Mouse (Mus musculus) inflammation-experienced regulatory T-cells, adult 6 months (primary cell): ENCODE measurements around the gene Gltp. TPM values are rescaled to one million over a fixed set of nuclear protein-coding genes. Genes with fewer than 3 reads are reported as not detected.

Source experiments
- ATAC-seq: one replicate; pipeline ENCODE4 v1.8.0; 2017
- polyA plus RNA-seq, 3 experiments: library from polyadenylated mRNA; unstranded; fragments of 100-300 nt; shearing (Covaris generic); gene quantifications; one replicate each; pipeline ENCODE4 v1.2.1; 2017

Gltp gene
- polyA plus RNA-seq, 3 experiments from 2014 or later = 220 to 248 (median 235) TPM

- no peak for ATAC-seq
Measured at GRCm38 (mm10) chr5:114658255-114658654, 32.5 kb downstream of the Gltp start, which contains the start of gene Trpv4. Trpv4 (minus strand) TSS chr5:114658421.

DNA sequence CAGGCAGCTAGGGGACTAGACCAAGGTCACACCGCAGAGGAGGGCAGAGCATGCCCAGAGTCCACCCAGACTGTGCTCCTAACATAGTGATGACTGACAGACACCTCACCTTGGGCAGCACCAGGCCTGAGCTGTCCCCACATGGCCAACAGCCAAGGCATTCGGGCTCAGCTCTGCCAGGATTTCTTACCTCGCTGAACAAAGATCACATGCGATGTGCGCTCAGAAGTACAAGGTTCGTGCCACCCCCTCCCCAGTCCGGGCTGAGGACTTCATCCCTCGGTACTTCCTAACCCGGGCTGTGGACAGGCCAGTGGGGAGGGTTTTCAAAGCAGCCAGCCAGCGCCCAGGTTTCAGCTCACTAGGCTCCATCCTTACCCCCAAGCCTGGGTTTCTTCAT is 33.4 kb downstream of the Gltp start:
- ATAC-seq = no peak

DNA sequence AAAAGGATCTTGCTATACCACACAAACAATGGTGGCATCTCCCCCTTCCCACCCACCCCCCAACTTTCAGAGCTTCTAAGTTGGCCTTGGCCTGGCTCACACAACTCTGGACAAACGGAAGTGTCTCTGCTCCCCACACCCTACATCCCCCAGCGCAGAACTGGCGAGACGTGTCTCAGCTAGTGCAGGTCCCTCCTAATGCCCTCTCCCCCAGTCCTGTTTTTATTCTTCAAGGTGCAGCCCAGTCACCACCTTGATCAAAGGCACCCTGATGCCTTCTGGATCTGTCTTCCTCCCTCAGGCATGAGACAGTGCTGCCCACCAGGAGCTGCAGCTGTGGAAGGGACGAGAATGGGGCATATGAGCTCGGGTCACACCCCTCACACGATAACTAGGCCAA is 34.5 kb downstream of the Gltp start:
- no peak for ATAC-seq

- no peak for ATAC-seq
Measured at GRCm38 (mm10) chr5:114655721-114656120, 35.1 kb downstream of the Gltp start.

DNA sequence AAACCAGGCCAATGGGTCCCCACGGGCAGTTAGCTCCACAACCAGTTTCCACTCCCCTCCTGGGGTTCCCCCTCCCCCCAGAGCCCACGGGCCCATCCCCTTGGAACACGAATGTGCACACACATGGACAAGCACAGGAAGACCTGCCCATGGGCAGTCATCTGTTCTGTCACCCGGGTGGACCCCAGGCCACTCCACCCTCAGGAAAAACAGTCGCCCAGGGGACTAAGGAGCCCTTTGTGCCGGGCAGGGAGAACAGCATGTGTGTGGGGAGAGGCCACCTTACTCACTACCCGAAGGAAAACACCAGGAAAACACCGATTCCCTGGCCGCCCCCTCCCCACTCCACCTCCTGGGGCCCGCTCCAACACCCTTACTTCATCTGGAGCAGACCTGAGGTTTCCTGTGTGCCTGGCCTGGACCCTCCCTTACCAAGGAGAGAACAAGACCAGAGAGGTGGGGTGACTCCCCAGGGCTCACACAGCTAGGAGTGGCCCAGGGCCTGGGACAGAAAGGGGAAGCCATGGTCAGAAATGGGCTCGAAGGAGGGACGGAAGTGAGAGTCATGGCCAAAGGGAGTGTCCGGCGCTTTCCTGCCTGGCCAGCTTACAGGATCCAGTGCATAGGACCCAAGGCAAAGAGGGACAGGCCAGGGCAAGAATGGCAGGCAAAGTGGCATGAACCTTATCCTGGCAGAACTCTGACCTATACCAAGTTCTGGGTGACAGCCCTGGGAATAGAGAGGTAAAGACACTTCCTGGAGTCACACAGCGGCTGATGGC is 36.9 kb downstream of the Gltp start:
- no peak for ATAC-seq

- no peak for ATAC-seq
Measured at GRCm38 (mm10) chr5:114651449-114651848, 39.3 kb downstream of the Gltp start.

DNA sequence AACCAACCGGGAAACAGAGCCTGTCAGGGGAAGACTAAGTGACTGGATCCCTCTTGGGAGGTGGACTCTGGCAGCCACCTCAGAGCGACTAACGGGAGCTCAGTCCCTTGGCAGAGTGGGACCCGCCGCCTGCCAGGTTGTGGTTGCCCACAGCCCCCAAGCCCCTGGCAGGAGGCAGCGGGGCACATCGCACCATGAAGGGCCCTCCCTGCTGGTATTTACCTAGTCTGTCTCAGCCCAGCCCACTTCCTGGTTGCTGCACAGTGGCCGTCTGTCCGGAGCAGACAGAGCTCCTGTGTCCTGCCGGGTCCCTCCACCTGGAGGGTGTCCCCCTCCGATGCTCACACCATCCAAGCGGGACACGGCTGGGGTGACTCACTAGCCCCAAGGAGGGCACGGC is 39.8 kb downstream of the Gltp start:
- no peak for ATAC-seq

GRCm38 (mm10) chr5:114648728-114649311 is 42.0 kb downstream of the Gltp start:
- ATAC-seq = no peak

DNA sequence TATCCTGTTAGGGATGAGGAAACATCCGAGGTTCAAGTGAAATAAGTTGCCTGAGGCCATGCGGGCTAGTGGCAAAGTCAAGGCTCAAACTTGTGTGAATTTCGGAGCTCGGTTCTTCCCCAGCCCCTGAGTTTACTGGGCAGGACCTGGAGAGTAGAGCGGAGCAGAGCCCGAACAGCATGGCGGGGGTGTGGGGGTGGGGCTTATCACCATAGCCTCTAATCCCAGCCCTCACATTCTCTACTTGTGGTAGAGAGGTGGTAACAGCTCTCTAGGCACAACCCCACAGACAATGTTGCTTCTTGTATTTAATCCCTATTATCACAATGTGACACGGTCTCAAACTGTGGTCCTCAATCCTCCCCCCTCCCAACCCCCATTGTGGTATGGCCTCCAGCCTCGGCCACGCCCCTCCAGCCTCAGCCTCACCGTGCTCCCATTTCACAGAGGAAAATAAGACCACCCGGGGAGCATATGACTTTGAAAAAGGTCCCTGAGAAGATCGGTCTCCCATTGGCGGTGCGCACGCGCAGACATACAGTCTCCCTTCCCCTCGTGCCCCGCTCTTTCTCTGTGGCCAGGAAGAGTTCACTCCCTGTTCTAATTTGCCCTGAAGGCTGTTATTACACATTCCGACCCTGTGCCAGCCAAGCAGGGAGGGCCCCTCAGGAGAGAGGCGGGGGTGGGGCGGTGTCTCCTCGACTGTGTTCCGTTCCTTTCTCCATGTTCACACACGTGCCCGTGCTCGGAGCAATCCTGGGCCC is 43.4 kb downstream of the Gltp start:
- no peak for ATAC-seq

- ATAC-seq = no peak
Measured at GRCm38 (mm10) chr5:114645916-114646315, 44.9 kb downstream of the Gltp start.

DNA sequence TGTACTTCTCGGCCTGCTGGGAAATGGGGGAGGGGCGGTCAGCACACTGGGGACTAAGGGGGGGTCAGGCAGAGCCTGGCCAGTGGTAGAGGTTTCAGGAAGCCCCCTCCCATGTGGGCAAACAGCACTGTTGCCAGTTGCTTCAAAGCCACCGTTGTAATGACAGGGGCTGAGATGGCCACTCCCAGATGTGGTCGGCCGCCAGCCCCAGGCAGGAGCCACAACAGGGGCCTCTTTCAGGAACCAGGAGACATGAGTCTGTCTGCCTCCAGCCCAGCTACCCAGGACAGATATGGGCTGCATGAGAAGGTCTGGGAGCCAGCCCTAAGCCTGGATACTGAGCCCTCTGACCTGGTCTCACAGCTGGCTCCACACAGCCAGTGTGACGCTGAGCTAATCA is 45.9 kb downstream of the Gltp start:
- no peak for ATAC-seq

GRCm38 (mm10) chr5:114640809-114641208 is 50.0 kb downstream of the Gltp start:
- no peak for ATAC-seq

DNA sequence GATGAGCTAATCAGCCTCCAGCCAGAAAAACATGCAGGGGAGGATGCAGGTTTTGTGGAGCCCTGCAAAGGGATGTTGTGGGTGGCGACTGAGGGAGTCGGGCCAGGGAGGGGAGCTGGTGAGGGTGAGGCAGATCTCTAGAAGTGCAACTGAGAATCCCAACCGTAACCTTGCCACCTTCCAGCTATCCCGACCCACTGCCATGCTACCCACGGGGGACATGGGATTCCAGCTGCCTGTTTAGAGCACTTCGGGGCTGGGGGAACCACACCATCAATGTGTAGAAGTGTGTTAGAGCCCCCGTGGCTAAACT is 51.2 kb downstream of the Gltp start:
- no peak for ATAC-seq

DNA sequence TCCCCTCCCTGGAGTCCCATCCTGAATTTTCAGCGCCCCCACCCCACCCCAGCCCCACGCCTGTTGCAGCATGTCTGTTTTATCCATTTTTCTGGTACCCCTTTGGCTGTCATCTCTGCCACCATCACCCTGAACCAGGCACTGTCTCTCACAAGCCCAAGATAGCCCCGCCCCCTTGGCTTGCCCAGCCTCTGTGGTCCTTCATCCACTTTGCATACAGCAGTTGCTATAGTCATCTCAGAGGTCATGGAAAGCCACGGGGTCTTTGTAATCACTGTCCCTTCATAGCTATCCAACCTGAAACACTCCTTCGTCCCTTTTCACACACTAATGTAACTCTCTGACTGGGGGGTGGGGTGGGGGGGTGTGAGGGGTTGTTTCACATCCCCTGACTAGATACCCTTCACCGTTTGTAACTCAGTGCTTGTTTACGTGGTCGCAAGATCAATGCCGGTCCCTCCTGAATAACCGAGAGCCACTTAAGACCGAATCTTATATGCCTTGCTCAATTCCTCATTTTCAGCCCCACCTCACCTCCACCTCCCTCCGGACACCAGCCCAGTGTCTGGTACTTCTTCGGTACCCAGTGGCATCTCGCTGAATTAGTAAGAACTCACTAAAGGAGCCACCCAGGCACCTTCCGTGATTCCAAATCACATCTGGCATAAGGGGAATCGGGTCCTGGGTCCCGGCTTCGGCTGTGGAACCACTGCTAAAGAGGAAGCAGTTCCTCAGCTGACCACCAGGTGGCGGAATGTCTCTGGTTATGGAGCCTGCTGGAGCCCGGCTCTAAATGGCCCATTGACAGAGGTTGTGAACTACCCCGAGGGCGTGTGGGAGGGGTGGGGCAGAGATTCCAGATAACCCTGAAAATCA is 51.8 kb downstream of the Gltp start:
- ATAC-seq = peak; percentile 87

DNA sequence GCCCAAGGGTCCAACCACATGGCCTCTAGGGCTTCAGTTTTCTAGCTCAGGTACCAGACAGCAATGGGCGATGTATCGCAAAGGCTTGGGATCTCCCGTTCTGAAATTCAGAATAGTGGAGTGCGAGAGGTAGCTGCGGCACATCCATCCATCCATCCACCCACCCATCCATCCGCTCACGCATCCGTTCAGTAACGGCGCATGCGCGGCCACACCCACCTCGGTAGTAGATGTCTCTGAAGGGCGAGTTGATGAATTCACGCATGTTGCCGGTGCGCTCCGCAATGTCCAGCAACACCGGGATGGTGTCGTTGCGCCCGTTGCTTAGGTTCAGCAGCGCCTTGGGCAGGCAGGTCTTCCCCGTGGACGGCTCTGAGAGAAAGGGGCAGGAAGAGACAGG is 54.7 kb downstream of the Gltp start:
- no peak for ATAC-seq

DNA sequence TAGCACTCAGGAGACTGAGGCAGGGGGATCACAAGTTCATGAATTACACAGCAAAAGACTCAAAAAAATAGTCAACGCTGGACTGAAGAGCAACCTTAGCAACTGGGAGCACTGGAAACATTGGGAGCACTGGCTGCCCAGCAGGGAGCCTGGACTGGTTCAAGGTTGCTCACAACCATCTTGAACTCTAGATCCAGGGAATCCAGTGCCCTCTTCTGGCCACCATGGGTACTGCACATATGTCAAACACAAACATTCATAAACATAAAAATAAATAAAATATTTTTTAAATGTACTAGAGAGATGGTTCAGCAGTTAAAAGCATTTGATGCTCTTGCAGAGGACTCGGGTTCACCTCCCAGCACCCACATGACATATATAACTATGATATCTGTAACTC is 59.4 kb downstream of the Gltp start:
- ATAC-seq = no peak

GRCm38 (mm10) chr5:114625590-114625989 is 65.2 kb downstream of the Gltp start:
- ATAC-seq = no peak

DNA sequence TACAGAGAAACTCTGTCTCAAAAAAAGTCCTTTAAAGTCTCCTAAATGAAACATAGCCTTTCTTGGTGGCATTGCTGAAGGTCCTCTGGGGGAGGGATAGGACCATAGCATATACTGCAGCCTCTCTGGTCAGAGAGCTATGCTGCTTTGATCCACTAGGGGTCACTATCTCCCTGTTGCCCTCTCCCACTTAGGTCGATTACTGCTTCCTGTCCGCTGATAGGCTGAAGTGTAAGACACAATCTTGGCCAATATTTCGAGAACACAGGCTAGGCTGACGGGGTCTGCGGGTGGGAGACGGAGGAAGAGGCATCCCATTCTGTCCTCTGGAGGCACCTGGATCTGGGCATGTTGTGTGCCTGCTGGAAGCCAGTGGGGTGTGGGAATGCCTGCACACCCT is 70.5 kb downstream of the Gltp start:
- no peak for ATAC-seq
